Mouse (Mus musculus) limb, embryonic 11.5 days (tissue): ENCODE data around the gene Ifit3. TPM values are rescaled to one million over a fixed set of nuclear protein-coding genes. Genes with fewer than 3 reads are reported as not detected.
"Not testable (repeated sequence)": the region's sequence is repeated elsewhere in the genome, so short reads cannot be mapped to it uniquely, and the experiment has no call there.

Experiments used
- ATAC-seq: fragments of 200-750 bp; cut with Nextera tagmentation; 2 replicates; pipeline ENCODE4 v1.8.0; 2017; ENCODE audit warnings: low read depth; ENCODE audit not compliant: insufficient number of reproducible peaks, low FRiP score, low TSS enrichment
- DNase-seq: peaks from one replicate; pipeline ENCODE4 v3.0.0-alpha.2; 2015; ENCODE audit warnings: low spot score
- H3K27ac ChIP-seq: fragments of 300-500 bp; sonication (generic); replicated peaks from 2 replicates; pipeline ENCODE4 v1.5.1; 2014; ENCODE audit warnings: low read depth, mild to moderate bottlenecking, low read length
- H3K27me3 ChIP-seq: fragments of 300-500 bp; sonication (generic); 2 replicates; pipeline ENCODE4 v1.6.1; 2014; ENCODE audit warnings: mild to moderate bottlenecking, low read length, mixed read lengths; ENCODE audit not compliant: control insufficient read depth, insufficient read depth
- H3K36me3 ChIP-seq: fragments of 300-500 bp; sonication (generic); 2 replicates; pipeline ENCODE4 v1.6.1; 2014; ENCODE audit warnings: mild to moderate bottlenecking, low read length, moderate library complexity, mixed read lengths; ENCODE audit not compliant: control insufficient read depth, insufficient read depth
- H3K4me1 ChIP-seq: fragments of 300-500 bp; sonication (generic); 2 replicates; pipeline ENCODE4 v1.6.1; 2014; ENCODE audit warnings: low read length, mixed read lengths; ENCODE audit not compliant: control insufficient read depth, insufficient read depth
- H3K4me2 ChIP-seq: fragments of 300-500 bp; sonication (generic); 2 replicates; pipeline ENCODE4 v1.6.1; 2014; ENCODE audit warnings: low read depth, mild to moderate bottlenecking, moderate library complexity; ENCODE audit not compliant: severe bottlenecking
- H3K4me3 ChIP-seq: fragments of 300-500 bp; sonication (generic); 2 replicates; pipeline ENCODE4 v1.5.1; 2014; ENCODE audit warnings: low read depth, low read length
- H3K9ac ChIP-seq: fragments of 300-500 bp; sonication (generic); 2 replicates; pipeline ENCODE4 v1.6.1; 2014; ENCODE audit warnings: mild to moderate bottlenecking, low read length
- H3K9me3 ChIP-seq: fragments of 300-500 bp; sonication (generic); 2 replicates; pipeline ENCODE4 v1.6.1; 2016; ENCODE audit warnings: low read length; ENCODE audit not compliant: control insufficient read depth
- WGBS: fragments of 180-500 bp; shearing (Covaris S2); extraction: QIAGEN DNeasy Blood & Tissue Kit; methylation state at CpG from one replicate; pipeline ENCODE4 v1.1.7; 2014; 5-methylcytosine and 5-hydroxymethylcytosine counted together
- polyA plus RNA-seq: library from polyadenylated mRNA; unstranded; fragments of >200 nt; fragmentation: Nextera tagmentation; extraction: Ambion mirVana; gene quantifications from 2 replicates; pipeline ENCODE4 v1.2.1, GENCODE M21; 2014

The Ifit3 gene
- polyA plus RNA-seq, 1 experiment from 2014 or later: 0.40 TPM

DNA sequence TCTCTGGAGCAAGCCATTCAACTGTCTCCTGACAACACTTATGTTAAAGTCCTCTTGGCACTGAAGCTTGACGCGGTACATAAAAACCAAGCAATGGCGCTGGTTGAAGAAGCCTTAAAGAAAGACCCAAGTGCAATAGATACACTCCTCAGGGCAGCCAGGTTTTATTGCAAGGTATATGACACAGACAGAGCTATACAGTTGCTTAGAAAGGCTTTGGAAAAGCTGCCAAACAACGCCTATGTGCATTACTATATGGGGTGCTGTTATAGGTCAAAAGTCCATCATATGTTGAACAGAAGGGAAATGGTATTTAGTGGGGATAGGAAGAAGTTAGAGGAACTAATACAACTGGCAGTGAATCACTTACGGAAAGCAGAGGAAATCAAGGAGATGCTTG lies 9.7 kb upstream of the Ifit3 start:
- Histone ChIP-seq H3K4me2 (no peak overlapping the region), H3K9me3 (no peaks in the 10 kb centered on the region), H3K36me3 (no peaks in the 10 kb centered on the region), H3K27ac (no peak overlapping the region), H3K4me1 (no peaks in the 10 kb centered on the region), H3K4me3 (no peak overlapping the region), H3K9ac (no peak overlapping the region), H3K27me3 (no peaks in the 10 kb centered on the region)
- ATAC-seq (no peak), DNase-seq (no peak)
- 92% methylated on average over 5 of the region's 5 CpGs for whole genome bisulfite sequencing

DNA sequence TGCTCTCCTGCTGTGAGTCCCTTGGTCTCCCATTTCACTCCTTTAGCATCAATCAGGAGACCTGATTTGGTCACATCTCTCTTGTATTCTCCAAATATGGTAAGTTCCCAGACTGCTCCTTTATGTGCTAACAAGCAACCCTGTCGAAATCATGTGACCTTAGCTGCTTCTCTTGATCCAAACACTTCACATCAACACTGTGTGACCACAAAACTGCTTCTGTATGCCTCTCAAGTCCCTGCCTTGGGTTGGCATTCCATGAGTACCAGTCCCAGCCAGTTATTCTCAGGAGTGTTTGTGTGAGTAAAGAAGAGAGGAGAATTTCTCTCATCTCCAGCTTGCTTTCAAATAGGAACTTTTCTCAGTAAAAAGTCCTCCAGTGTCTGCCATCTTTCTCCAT lies 6.2 kb upstream of the Ifit3 start:
- H3K4me1 ChIP-seq: no peaks in the 10 kb centered on the region
- no peak overlapping the region for H3K27ac ChIP-seq
- H3K9me3 ChIP-seq: no peaks in the 10 kb centered on the region
- ATAC-seq (no peak), DNase-seq (no peak)
- H3K36me3 ChIP-seq: no peaks in the 10 kb centered on the region
- 72% methylated on average over 1 of the region's 1 CpGs for WGBS
- H3K4me2 ChIP-seq: no peak overlapping the region
- no peak overlapping the region for H3K9ac ChIP-seq
- no peaks in the 10 kb centered on the region for H3K27me3 ChIP-seq
- no peak overlapping the region for H3K4me3 ChIP-seq

DNA sequence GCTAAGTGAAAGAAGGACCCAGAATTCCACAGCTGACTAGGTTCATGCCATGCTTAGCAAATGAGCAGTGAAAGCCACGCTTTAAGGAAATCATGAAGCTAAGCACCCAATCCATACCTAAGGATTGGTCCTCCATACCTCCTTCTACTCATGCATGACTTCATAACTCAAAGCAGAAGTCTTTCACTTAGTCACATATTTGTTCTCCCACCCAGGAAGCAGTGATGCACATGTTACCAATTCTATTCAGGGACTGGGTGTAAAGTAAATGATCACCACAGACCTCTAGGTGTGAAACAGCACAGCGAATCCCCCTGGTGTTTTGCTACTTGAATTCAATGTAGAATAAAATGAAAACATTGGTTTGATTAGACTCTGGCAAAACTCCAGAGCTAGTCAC lies 635 bp upstream of the Ifit3 start:
- not testable (repeated sequence) for H3K36me3 ChIP-seq, H3K4me3 ChIP-seq, DNase-seq, H3K27ac ChIP-seq, H3K27me3 ChIP-seq, H3K4me1 ChIP-seq, ATAC-seq, H3K4me2 ChIP-seq, H3K9ac ChIP-seq, H3K9me3 ChIP-seq
- whole genome bisulfite sequencing: 80% methylated on average over 2 of the region's 2 CpGs

DNA sequence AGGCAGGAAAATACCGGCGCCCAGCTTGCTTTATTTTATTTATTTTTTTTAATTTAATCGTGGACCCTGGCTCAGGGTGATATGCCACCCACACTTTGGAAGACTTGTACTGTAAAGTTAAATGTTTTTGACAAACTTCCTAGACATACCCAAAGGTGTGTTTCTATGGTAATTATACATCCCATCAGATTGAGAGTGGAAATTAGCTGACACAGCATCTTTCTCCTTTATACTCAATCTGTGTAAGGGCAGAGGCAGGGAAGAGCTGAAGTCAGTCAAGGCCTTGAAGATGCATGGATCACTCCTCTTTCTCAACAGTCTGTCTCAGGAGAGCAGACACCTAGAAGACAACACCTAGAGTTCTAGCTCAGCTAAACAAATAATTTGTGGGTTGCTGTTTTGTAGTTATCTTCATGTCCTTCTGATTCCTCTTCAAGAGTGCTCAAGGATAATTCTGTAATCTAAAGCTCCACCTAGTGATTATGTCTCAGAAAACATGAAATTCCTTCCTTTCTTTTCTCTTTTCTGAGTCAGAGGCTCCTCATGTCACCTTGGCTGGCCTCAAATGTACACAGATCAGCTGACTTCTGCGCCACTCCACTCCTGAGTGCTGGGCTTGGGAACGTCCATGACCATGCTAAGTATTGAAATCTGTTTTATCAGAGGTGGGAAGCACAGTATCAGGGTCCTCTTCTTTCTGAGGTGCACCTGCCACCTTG lies 2.6 kb downstream of the Ifit3 start:
- H3K27ac ChIP-seq, H3K27me3 ChIP-seq, DNase-seq, H3K36me3 ChIP-seq, H3K9ac ChIP-seq, ATAC-seq, H3K4me1 ChIP-seq, H3K9me3 ChIP-seq, H3K4me2 ChIP-seq, H3K4me3 ChIP-seq: not testable (repeated sequence)
- WGBS: 74% methylated on average over 5 of the region's 5 CpGs

DNA sequence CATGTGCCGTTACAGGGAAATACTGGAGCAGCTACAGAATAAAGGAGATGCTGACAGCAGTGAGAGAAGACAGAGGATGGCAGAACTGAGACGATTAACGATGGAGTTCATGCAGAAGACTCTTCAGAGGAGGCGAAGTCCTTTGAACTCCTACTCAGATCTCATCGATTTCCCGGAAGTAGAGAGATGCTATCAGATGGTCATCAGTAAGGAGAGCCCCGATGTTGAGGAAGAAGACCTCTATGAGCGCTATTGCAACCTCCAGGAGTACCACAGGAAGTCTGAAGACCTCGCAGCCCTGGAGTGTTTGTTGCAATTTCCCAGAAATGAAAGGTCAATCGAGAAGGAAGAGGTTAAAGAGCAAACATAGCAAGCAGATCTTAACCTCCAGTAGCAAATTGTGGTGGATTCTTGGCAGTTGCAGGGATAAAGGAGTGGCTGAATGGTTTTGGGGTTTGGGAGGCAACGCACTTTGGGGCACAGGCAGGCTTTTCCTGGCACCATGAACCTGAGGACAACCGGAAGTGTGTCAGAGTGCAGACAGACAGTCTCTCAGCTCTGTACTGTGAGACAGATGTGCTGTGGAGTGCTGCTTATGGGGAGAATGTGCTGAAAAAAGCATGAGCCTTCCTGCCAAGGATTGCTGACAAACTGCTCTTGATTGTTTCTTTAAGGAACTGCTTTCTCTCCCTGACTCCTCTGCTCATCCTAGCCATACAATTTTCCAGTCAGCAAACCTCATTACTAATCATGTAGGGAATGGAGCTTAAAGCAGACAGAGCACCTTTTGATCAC lies 4.8 kb downstream of the Ifit3 start:
- H3K27ac ChIP-seq, H3K9me3 ChIP-seq, H3K4me3 ChIP-seq, H3K4me2 ChIP-seq, DNase-seq, H3K4me1 ChIP-seq, H3K9ac ChIP-seq, H3K36me3 ChIP-seq, ATAC-seq, H3K27me3 ChIP-seq: not testable (repeated sequence)
- 87% methylated on average over 5 of the region's 12 CpGs for WGBS

DNA sequence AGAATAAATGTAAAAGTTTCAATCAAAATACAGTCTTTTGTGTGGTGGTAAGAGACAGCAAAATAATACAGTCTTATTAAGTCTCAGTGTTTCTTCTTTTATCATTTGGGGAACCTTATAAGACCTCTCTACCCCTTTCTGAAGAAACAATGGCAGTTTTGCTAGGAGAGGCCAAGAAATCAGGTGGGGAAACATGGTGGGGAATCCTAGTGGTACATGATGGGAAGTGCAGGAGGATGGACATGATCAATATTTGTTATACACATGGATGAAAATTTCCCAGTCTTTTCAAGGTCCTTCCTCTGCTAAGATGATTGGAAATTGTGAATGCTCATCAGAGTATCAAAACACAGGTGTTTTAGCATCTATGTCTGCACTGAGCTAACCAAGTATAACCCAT lies 5.6 kb downstream of the Ifit3 start:
- DNase-seq (no peak), ATAC-seq (no peak)

DNA sequence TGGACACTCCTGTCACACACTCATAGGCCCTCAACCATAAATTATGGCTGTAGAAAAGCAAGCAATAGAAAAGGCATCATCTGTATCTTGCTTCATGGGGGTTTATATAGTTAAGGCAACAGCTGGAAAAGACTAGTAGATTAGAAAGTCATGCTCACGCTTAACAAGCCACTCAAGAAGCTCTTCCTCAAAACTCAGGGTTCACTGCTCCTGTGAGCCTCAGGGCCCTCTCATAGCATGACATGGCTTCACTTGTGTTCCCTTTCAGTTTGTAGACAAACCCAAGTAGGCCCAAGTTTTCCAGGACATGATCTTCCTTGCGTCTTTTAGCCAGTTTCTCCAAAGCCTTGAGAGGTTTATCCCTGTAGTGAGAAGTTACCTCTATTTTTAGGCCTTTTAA lies 10.1 kb downstream of the Ifit3 start:
- DNase-seq (no peak), ATAC-seq (no peak)
- Histone ChIP-seq H3K9ac (no peak overlapping the region), H3K4me2 (no peak overlapping the region), H3K4me3 (no peak overlapping the region), H3K4me1 (no peaks in the 10 kb centered on the region), H3K9me3 (no peaks in the 10 kb centered on the region), H3K27me3 (no peaks in the 10 kb centered on the region; the same call in 1 of the 2 replicates), H3K36me3 (no peaks in the 10 kb centered on the region), H3K27ac (no peak overlapping the region)
- 84% methylated on average over 2 of the region's 2 CpGs for WGBS

More for the DNA sequence above, 5.6 kb downstream of the Ifit3 start:
- Histone ChIP-seq H3K4me3 (no peak overlapping the region), H3K4me2 (no peak overlapping the region), H3K27ac (no peak overlapping the region), H3K9ac (no peak overlapping the region), H3K9me3 (no peaks in the 10 kb centered on the region), H3K36me3 (no peaks in the 10 kb centered on the region), H3K4me1 (no peaks in the 10 kb centered on the region), H3K27me3 (no peaks in the 10 kb centered on the region; the same call in 1 of the 2 replicates)

DNA sequence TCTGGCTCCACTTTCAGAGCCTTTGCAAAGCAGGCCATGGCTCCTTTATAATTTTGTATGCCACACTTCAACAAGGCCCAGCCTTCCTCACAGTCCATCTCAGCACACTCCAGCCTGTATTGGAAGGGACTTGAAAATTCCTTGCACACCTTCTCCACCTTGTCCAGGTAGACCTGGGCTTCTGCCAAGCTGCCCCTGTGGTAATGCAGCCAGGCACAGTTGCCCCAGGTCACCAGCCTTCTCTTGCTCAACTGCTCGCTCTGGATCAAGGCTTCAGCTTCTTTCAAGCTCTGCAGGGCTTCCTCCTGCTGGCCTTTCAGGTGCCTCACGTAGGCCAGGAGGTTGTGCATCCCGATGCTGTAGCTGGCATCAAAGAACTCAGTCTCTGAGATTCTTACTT lies 11.2 kb downstream of the Ifit3 start:
- H3K4me1 ChIP-seq, H3K4me2 ChIP-seq, H3K27me3 ChIP-seq, ATAC-seq, H3K27ac ChIP-seq, DNase-seq, H3K9ac ChIP-seq, H3K36me3 ChIP-seq, H3K9me3 ChIP-seq, H3K4me3 ChIP-seq: not testable (repeated sequence)
- 79% methylated on average over 3 of the region's 3 CpGs for WGBS
